In genomic region chr7:79742659-79743536, GRCm38 (mm10) we compare ENCODE assay signal across 1 mouse cellular context.
TF ChIP-seq lines count a peak whose summit lies in the region.

Gene Pex11a, minus strand, starts transcription at chr7:79743131.
Gene Wdr93, plus strand, starts transcription at chr7:79743163.

TF ChIP-seq in MEL, 35 proteins besides CTCF, POLR2A, EP300 and RAD21 (continued from another document):
- TF ChIP-seq MAFK (IDR thresholded peaks at IDR 0.05; ENCODE audit: borderline replicate concordance, low read depth, low read length) (no peak), KAT2A (conservative IDR thresholded peaks at IDR 0.05; ENCODE audit: low read depth, low read length) (no peak), TBP (IDR thresholded peaks at IDR 0.05; ENCODE audit: low read depth, low read length) (no peak), USF2 (IDR thresholded peaks at IDR 0.05; ENCODE audit: borderline replicate concordance in 1 of 2, insufficient read depth in 1 of 2, low read depth in 1 of 2, low read length in 2 of 2) (no peak), TCF12 (IDR thresholded peaks at IDR 0.05; ENCODE audit: low read depth, low read length) (no peak), ZC3H11A (IDR thresholded peaks at IDR 0.05; ENCODE audit: low read depth, low read length) (no peak), UBTF (IDR thresholded peaks at IDR 0.05; ENCODE audit: borderline replicate concordance, insufficient read depth, low read depth, low read length) (no peak), JUND (IDR thresholded peaks at IDR 0.05; ENCODE audit: low read depth, low read length) (no peak), HCFC1 (IDR thresholded peaks at IDR 0.05; ENCODE audit: low read depth, low read length) (peak; percentile 82), ELF1 (IDR thresholded peaks at IDR 0.05; ENCODE audit: low read depth, low read length) (peak; percentile 67), ETS1 (IDR thresholded peaks at IDR 0.05; ENCODE audit: low read depth, low read length) (0 out of 2 replicates have a peak, but pooled peaks have one; percentile 5), RCOR1 (IDR thresholded peaks at IDR 0.05; ENCODE audit: low read depth, low read length) (no peak), USF1 (IDR thresholded peaks at IDR 0.05; ENCODE audit: low read depth, low read length) (no peak), NRF1 (IDR thresholded peaks at IDR 0.05; ENCODE audit: insufficient read depth, low read depth, low read length, poor library complexity, severe bottlenecking) (no peak), GABPA (IDR thresholded peaks at IDR 0.05; ENCODE audit: low read depth, low read length) (no peak), POLR2AphosphoS5 (IDR thresholded peaks at IDR 0.05; ENCODE audit: borderline replicate concordance, low read depth, low read length) (no peak), ZNF384 (IDR thresholded peaks at IDR 0.05; ENCODE audit: low read depth, low read length) (no peak), CHD1 (IDR thresholded peaks at IDR 0.05; ENCODE audit: low read depth, low read length) (no peak), MYC (IDR thresholded peaks at IDR 0.05; ENCODE audit: low read depth, low read length) (no peak), CHD2 (IDR thresholded peaks at IDR 0.05; ENCODE audit: low read length) (no peak), SMC3 (IDR thresholded peaks at IDR 0.05; ENCODE audit: low read depth, low read length) (no peak), MYB (IDR thresholded peaks at IDR 0.05; ENCODE audit: low read depth, low read length) (no peak)
